Mouse (Mus musculus) ES-E14 (cell line): ENCODE measurements around the gene Trim56. TPM values are rescaled to one million over a fixed set of nuclear protein-coding genes. Genes with fewer than 3 reads are reported as not detected.

ENCODE experiments used
- DNase-seq: peaks from one replicate; pipeline ENCODE4 v3.0.0-alpha.2; 2013; ENCODE audit warnings: low read depth, low spot score
- H3K27ac ChIP-seq: 2 replicates; pipeline ENCODE4 v1.5.1; 2012; ENCODE audit warnings: low read depth, mild to moderate bottlenecking, low read length, moderate library complexity, mixed read lengths; ENCODE audit not compliant: poor library complexity, insufficient read depth, severe bottlenecking
- H3K36me3 ChIP-seq: 2 replicates; pipeline ENCODE4 v1.6.1; 2012; ENCODE audit warnings: mild to moderate bottlenecking, low read length, moderate library complexity, mixed read lengths; ENCODE audit not compliant: control insufficient read depth, poor library complexity, insufficient read depth, severe bottlenecking
- H3K4me1 ChIP-seq, 2 experiments: fragments of 150-350 bp in 1 of 2; sonication (generic) in 1 of 2; 2 replicates each; pipeline ENCODE4 v1.6.1; 2012; ENCODE audit warnings: low read length in 2 of 2, mild to moderate bottlenecking in 1 of 2, mixed read lengths in 1 of 2; ENCODE audit not compliant: control insufficient read depth in 2 of 2, insufficient read depth in 2 of 2, poor library complexity in 1 of 2
- H3K4me3 ChIP-seq, 2 experiments: fragments of 150-350 bp in 1 of 2; sonication (generic) in 1 of 2; 2 replicates each; pipeline ENCODE4 v1.5.1; 2012; ENCODE audit warnings: low read length in 2 of 2, low read depth in 1 of 2, mild to moderate bottlenecking in 1 of 2, mixed read lengths in 1 of 2; ENCODE audit not compliant: insufficient read depth in 1 of 2, poor library complexity in 1 of 2, severe bottlenecking in 1 of 2
- H3K9ac ChIP-seq: 2 replicates; pipeline ENCODE4 v1.6.1; 2012; ENCODE audit warnings: low read depth, mild to moderate bottlenecking, low read length, mixed read lengths; ENCODE audit not compliant: poor library complexity, insufficient read depth, severe bottlenecking
- H3K9me3 ChIP-seq: fragments of 150-350 bp; sonication (generic); 2 replicates; pipeline ENCODE4 v1.6.1; 2012; ENCODE audit warnings: low read depth, mild to moderate bottlenecking, low read length; ENCODE audit not compliant: control insufficient read depth, insufficient read depth
- CHD2 ChIP-seq: IDR thresholded peaks from 2 replicates; pipeline ENCODE4 v1.6.1; 2014; ENCODE audit warnings: mild to moderate bottlenecking, low read depth, low read length, inconsistent platforms
- HCFC1 ChIP-seq: IDR thresholded peaks from 2 replicates; pipeline ENCODE4 v1.6.1; 2012; ENCODE audit warnings: low read length, inconsistent platforms, borderline replicate concordance; ENCODE audit not compliant: insufficient read depth
- MAFK ChIP-seq: IDR thresholded peaks from 2 replicates; pipeline ENCODE4 v1.6.1; 2014; ENCODE audit warnings: mild to moderate bottlenecking, low read depth, low read length, inconsistent platforms; ENCODE audit not compliant: insufficient read depth
- ZC3H11A ChIP-seq: IDR thresholded peaks from 2 replicates; pipeline ENCODE4 v1.6.1; 2012; ENCODE audit warnings: low read depth, mild to moderate bottlenecking, inconsistent platforms, low read length, borderline replicate concordance
- ZNF384 ChIP-seq: IDR thresholded peaks from 2 replicates; pipeline ENCODE4 v1.6.1; 2012; ENCODE audit warnings: low read depth, low read length, inconsistent platforms
- in situ Hi-C, 2 experiments: fragments of 600-800 bp; cut with MboI; formaldehyde crosslinking; loops; one replicate each; pipeline ENCODE4 v1.15.1; 2025; ENCODE audit warnings: low sequenced_read_pairs in 2 of 2, inconsistent platforms in 1 of 2; ENCODE audit not compliant: unreplicated experiment in 2 of 2
- total RNA-seq: library from RNA; depleted of rRNA; stranded (reverse); fragments of 300-350 nt; gene quantifications from 2 replicates; pipeline ENCODE4 v1.2.3, GENCODE M21; 2012

The Trim56 gene
- total RNA-seq, 1 experiment = 5.3 TPM

- Histone ChIP-seq H3K36me3 (peaks cover 2% of the 10 kb centered on the region; the same call in 1 of the 2 replicates), H3K27ac (no peak overlapping the region), H3K9ac (no peak overlapping the region), H3K4me1 (peaks cover 0 to 24% of the 10 kb centered on the region in 2 experiments; a peak in 2 of 4 replicates), H3K9me3 (no peaks in the 10 kb centered on the region), H3K4me3 (no peak overlapping the region)
- TF ChIP-seq ZC3H11A = no peak
- no peak for TF ChIP-seq CHD2
- no peak for TF ChIP-seq ZNF384
- TF ChIP-seq HCFC1 = no peak
- TF ChIP-seq MAFK = no peak
- in situ Hi-C loops = loop anchor here in 1 of 2 experiments (10.0 kb wide), 1 partner anchor 187 kb away; no protein-coding TSS in a partner anchor
- no peak for DNase-seq
Measured at GRCm38 (mm10) chr5:137111542-137112408, 4.2 kb downstream of the Trim56 start.

- in situ Hi-C loops = loop anchor here in 1 of 2 experiments (10.0 kb wide), 1 partner anchor 186 kb away; no protein-coding TSS in a partner anchor
- no peak overlapping the region for H3K27ac ChIP-seq
- H3K9ac ChIP-seq = no peak overlapping the region
- H3K36me3 ChIP-seq = peaks cover 2% of the 10 kb centered on the region; the same call in 1 of the 2 replicates
- H3K4me1 ChIP-seq = peaks cover 0 to 20% of the 10 kb centered on the region in 2 experiments; a peak in 2 of 4 replicates
- DNase-seq = no peak
- no peaks in the 10 kb centered on the region for H3K9me3 ChIP-seq
- TF ChIP-seq MAFK (no peak), HCFC1 (no peak), CHD2 (no peak), ZC3H11A (no peak), ZNF384 (no peak)
- no peak overlapping the region for H3K4me3 ChIP-seq
Measured at GRCm38 (mm10) chr5:137110863-137111262, 5.1 kb downstream of the Trim56 start.

DNA sequence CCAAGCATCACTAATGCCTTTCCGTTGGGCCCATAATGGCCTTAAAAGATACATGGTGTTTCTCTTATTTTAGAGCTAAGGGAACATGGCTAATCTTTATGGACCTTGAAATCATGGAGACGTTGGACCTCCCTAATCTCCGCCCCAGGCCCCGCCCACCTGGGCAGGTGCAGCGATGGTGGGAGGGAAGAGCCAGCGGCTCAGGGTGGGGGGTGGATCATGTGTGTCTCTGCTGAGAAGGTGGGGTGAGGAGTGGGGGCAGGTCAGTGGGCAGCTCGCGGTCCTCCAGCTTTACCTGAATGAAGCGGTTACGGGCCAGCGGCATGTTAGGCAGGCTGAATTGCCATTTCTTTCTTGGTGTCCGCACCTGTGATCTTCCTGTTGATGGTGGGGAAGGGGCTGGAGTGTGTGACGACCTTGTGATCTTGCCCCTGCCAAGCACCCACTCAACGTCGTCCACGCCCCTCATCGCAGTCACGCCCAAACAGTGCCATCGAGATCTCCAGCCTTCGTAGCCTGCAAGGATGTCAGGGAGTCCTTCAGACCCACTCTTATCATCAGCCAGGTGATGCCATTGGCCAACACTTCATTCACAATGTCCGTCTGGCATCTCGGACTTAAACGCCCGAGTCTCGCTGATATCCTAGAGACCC lies 5.9 kb downstream of the Trim56 start:
- Histone ChIP-seq H3K4me3 (no peak overlapping the region; a peak in 1 of 4 replicates), H3K4me1 (peaks cover 0 to 17% of the 10 kb centered on the region in 2 experiments; a peak in 2 of 4 replicates), H3K9ac (no peak overlapping the region), H3K27ac (no peak overlapping the region), H3K36me3 (peaks cover 2% of the 10 kb centered on the region; the same call in 1 of the 2 replicates), H3K9me3 (no peaks in the 10 kb centered on the region)
- no peak for DNase-seq
- no peak for TF ChIP-seq HCFC1
- no peak for TF ChIP-seq ZNF384
- no peak for TF ChIP-seq CHD2
- in situ Hi-C loops = loop anchor here (10.0 kb wide), 2 partner anchors 95 to 185 kb away; no protein-coding TSS in a partner anchor

DNA sequence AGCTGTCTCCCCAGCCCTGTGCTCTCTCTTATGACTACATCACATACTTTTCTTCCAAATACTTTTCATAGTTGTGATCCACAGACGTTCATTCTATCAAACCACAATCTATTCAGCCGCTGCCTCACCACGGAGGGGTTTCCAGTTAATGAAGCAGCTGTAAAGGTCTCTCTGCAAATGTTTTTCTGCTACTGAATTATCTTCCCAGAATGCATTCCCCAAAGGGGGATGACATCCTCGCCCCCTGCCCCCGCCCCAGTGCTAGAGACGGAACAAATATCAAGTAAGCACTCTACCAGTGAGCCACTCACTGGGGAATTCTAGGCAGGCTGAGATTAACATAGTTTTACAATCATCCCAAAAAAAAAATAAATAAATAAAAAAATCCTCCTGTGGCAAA lies 7.9 kb downstream of the Trim56 start:
- H3K36me3 ChIP-seq = peaks cover 2% of the 10 kb centered on the region; the same call in 1 of the 2 replicates
- H3K27ac ChIP-seq = no peak overlapping the region
- no peak for DNase-seq
- TF ChIP-seq ZNF384 (no peak), ZC3H11A (no peak), MAFK (no peak), HCFC1 (no peak), CHD2 (no peak)
- no peak overlapping the region for H3K4me3 ChIP-seq
- H3K9me3 ChIP-seq = no peaks in the 10 kb centered on the region
- H3K9ac ChIP-seq = no peak overlapping the region
- in situ Hi-C loops = loop anchor here in 1 of 2 experiments (10.0 kb wide), 1 partner anchor 93 kb away; no protein-coding TSS in a partner anchor
- H3K4me1 ChIP-seq = peaks cover 2 to 15% of the 10 kb centered on the region in 2 experiments; a peak in 2 of 4 replicates
